Mouse (Mus musculus): ENCODE data around the gene Tmem9b. TPM values are rescaled to one million over a fixed set of nuclear protein-coding genes. Genes with fewer than 3 reads are reported as not detected.

The Tmem9b gene
- total and polyA plus RNA-seq, 3 experiments, result 17.6 to 51.5 (median 41.5) TPM

- DNase-seq, result no peak
Observed at GRCm38 (mm10) chr7:109739822-109740370, 12.8 kb downstream of the Tmem9b start.

DNA sequence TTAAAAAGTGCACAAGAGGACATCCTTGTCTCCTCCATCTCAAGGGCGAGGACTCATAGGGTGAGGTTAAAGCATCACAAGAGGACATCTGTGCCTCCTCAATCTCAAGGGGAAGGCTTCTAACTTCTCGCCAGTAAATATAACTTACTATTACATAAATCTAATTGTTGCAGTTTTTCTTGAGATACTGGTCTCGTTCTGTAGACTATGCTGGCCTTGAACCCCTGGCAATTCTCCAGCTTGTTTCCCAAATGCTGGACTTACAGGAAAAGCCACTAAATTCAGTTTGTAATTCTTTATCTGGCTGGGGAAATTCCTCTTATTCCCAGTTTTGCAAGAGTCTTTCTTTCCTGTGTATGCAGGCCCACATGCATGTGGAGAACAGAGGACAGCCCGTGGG, 17.9 kb downstream of the Tmem9b start:
- peak; percentile 43 for DNase-seq

DNA sequence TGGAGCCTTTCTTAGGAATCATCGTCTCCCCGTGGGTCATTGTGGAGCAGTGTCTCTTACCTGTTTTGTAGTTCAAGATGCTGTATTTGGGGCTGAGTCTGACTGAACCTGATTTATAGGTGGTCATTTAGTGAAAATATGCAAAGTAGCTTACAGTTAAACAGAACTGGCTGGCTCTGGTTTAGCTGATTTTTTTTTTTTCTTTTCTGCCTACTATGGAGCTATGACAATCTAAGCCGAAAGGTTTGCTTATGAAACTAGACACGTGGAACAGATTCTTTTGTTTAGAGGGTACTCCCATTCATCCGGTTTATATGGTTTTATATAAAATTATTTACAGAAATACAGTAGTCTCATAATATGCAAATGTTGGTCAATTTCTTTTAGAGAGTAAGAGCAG, 21.0 kb downstream of the Tmem9b start, which contains the start of gene Ascl3:
TSS of gene Ascl3 (minus strand) at position 101 of the 400 bp plus-strand sequence.
- no peak for DNase-seq

DNA sequence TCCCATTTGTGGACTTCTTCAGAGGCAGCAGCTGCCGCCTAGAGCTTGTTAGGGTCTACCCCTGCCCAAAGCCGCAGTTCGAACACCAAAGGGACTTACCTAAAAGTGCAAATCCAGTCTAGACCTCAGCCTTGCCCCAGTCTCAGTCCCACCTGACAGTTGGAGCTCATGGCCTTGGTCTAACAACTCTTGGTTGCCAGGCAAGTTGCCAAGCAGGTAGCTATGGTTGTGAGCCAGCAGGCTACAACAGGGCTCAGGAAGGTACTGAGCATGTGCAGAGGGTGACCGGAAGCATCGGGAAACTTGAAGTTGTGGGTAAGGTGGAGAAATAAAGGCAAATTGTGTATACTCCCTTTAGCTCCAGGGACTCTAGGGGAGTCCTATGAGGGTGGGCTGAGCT, 29.0 kb downstream of the Tmem9b start, which contains the start of gene BC051019:
TSS of gene BC051019 (minus strand) at position 154 of the 400 bp plus-strand sequence.
- no peak for DNase-seq

DNA sequence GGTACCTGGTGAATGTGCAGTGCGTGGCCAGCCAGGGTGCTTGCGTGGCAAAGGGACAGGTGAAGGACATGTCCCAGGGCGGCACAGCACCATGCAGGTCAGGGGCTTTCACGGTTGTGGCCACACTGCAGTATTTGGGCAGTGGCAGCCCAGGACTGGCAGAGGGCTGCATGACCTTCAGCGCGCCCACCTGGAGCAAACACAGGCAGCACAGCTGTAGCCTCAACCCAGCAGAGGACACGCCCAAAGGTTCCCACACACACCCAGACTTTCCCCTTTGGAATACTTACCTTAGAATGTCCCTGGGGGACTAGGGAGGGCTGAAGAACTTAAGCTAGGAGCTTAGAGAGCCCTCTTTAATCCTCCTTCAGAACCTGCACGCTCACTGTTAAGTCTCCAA, 29.6 kb downstream of the Tmem9b start:
- no peak for DNase-seq

- DNase-seq, result no peak
Observed at GRCm38 (mm10) chr7:109722618-109723017, 30.1 kb downstream of the Tmem9b start.

- peak; percentile 19 for DNase-seq
Observed at GRCm38 (mm10) chr7:109719286-109719685, 33.4 kb downstream of the Tmem9b start.

- DNase-seq, result no peak
Observed at GRCm38 (mm10) chr7:109713434-109713982, 39.2 kb downstream of the Tmem9b start.

GRCm38 (mm10) chr7:109712198-109712597, 40.5 kb downstream of the Tmem9b start:
- DNase-seq, result no peak

DNA sequence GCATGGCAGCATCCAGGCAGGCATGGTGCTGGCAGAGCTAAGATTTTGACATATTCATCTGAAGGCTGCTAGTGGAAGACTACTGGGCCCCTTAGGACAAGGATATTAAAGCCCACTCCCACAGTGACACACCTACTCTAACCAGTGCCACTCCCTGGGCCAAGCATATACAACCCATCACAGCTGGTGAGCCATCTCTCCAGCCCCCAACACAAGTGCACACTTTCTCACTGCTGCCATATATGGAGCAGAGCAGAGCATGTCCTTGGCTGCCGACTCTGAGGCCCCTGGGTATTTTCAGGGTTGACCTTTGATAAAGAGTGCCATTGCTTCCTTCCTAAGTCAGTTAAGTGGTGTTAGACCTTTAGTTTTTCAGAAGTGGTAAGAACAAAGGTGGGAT, 42.6 kb downstream of the Tmem9b start:
- DNase-seq, result peak; percentile 19

- peak; percentile 51 for DNase-seq
Observed at GRCm38 (mm10) chr7:109708961-109709382, 43.7 kb downstream of the Tmem9b start.

DNA sequence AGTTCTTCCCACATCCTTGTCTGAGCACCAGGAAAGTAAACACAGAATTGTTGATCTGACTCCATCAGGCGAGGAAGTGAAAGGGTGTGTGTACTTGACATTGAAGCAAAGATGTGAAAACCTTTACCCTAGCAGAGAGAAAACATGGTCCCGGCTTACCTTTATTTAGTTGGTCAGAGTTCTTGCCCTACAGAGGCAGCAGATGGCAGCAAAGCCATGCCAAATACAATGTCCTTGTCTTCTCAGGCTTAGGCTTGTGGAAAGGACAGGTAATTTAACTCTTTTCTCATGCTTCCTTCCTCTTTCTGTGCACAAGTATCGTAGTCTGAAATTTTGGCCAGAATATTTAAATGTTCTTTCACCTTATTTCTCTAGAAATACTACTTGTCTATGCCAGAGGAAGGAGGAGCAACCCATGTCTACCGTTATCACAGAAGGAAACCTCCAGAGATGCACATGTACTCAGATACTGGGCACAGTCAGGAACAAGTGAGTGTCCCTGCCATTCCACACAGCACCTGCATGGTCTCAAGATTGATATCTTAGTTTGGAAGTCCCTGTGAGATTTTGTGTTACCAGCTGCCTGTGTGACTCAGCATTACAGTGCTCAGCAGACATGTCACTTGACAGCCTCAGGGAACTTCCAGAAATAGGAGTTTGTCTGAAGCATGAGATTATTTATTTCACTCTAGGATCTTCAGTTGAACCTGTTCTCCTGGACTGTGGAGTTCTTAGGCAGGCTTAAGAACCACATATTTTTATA, 45.5 kb downstream of the Tmem9b start:
- DNase-seq, result peak; percentile 55

DNA sequence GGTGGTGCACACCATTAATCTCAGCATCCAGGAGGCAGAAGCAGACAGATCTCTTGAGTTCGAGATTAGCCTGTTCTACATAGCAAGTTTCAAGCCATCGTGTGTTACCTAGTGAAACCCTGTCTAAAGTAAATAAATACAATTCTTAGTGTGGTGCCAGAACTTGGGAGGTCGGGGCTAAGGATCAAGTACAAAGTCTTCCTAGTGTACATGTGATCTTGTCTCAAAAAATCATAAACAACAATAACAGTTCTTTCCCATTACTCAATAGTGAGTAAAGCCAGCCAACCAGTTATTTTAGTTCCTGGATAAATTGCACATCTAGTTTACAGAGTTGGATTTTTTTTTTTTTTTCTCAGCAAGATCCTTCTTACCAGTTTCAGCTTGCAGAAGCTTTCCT, 48.2 kb downstream of the Tmem9b start:
- DNase-seq, result no peak

- no peak for DNase-seq
Observed at GRCm38 (mm10) chr7:109704016-109704377, 48.7 kb downstream of the Tmem9b start.

GRCm38 (mm10) chr7:109703190-109704015, 49.3 kb downstream of the Tmem9b start, which contains the start of the genes St5 and Akip1:
Gene St5 (minus strand): TSS chr7:109703605.
Gene Akip1 (plus strand): TSS chr7:109703690.
- peak; percentile 99 for DNase-seq

DNA sequence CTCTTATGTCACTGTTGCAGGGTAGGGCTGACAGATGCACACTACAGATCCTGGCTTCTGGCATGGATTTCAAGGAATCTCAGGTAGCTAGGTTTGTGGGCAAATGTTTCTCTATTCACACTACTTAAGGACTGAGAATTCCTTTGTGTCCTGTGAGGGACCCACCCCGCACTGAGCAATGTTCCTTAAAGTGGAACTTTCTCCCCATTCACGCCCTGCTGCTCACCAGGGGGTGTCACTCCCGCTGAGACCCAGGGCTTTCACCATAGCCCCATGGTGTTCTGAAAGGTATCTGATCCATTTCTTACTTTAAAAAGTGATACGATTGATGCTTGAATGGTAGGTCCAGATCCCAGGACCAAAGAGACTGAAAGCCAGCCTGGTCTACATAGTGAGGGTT, 50.0 kb downstream of the Tmem9b start:
- DNase-seq, result no peak

DNA sequence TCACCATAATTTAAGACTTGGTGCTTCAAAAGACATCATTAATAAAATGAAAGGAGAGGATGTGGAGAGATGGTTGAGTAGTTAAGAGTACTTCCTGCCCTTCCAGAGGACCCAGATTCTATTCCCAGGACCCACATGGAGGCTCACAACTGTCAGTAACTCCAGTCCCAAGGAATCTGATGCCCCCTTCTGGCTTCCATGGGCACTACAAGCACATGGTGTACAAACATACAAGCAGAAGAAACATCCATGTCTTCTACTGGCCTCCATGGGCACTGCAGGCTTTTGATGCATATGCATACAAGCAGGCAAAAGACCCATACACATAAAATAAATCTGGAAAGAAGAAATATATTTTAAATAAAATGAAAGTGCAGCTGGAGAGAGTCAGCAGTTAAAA, 52.5 kb downstream of the Tmem9b start:
- DNase-seq, result no peak

DNA sequence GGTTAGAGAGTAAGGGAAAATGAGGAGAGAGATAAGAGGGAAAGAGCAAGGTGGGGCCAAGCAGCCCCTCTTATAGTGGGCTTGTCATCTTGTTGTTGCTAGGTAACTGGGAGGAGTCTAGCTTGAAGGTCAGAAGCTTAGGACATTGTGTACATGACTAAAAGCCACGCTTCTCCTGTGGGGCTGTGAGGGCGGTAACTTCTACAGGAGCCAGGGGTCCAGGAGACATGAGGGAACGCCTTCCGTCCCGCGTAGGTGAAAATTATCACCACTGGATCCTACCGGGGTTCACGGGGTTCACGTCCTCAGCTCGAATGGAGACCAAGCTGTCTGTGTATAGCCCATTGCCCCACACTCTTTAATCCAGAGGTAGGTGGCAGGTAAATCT, 57.3 kb downstream of the Tmem9b start:
- no peak for DNase-seq

DNA sequence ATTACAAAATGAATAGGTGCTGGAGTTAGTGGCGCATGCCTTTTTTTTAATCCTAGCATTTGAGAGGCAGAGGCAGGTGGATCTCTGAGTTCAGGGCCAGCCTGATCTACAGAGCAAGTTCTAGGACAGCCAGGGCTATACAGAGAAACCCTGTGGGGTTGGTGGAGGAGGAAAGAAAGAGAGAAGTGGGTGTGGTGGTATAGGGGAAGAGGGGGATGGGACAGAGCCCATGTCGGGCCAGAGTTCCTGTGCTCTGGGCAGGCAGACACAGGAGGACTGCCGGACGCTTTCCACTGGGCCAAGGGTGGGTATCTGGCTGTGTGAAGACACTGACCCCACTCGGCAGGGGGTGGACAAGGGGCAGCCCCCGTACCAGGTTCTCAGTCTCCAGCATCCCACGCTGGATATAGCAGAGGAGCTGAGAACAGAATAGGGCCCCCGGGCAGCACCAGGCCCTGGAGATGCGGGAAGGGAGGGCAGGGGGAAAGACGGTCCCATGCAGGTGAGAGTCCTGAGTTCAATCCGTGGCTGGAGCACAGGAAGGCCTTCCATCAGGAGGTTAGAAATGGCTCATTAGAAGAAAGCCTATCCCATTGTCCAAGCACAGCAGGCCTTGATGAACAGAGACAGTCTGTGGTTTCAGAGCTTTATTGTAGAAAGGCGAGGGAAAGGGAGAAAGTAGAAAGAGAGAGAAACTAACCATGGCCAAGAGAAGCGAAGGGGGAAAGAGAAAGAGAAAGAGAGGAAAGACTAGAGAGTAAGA, 57.9 kb downstream of the Tmem9b start:
- no peak for DNase-seq

DNA sequence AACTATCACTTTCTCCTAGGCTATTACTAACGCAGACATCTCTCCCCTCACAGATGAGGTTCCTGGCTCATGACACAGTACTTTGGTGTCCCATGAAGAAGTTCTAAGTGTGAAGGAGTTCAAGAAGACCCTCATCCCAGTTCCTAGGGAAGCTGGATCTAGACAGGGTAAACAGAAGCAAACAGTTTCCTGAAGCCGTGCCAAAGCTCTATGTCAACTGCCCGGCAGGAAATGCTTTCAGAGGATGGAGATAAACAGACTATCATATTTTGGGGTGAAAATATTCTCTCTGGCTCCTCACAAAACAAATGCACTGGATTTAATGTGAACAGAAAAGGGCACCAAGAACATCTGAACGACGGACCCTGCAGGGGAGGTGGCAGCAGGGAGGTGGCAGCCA, 61.7 kb downstream of the Tmem9b start:
- no peak for DNase-seq

DNA sequence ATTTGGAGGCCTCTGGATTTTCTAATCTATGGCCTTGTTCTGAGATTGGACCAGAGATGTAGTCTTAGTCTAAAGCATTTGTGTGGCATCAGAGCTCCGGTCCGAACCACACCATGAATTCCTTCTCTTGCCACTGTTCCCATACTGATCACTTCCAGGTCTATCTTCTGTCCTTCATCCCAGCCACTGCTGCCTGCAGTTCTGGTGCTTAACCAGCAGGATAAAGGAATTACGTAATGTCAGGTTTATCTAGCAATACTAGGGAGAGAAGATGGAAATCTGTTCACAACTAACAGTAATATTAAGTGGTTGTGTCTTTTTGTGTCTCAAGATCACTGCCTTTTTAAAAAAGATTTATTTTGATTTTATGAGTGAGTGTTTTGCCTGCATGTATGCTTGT, 62.6 kb downstream of the Tmem9b start:
- no peak for DNase-seq

Data from adrenal gland, adult 2 months (tissue).